Mouse (Mus musculus) spleen, postnatal 4 days (tissue): ENCODE results near the gene Dnm3.

ENCODE experiments used
- DNase-seq, 2 experiments: peaks; one replicate each; pipeline ENCODE4 v3.0.0; 2022; ENCODE audit warnings: low spot score in 2 of 2

Dnm3 gene

GRCm38 (mm10) chr1:162108726-162109436, 369.0 kb downstream of the Dnm3 start:
- DNase-seq = no peak

- no peak for DNase-seq
These were observed 369.6 kb downstream of the Dnm3 start for GRCm38 (mm10) chr1:162108181-162108671.

- no peak for DNase-seq
These were observed 370.7 kb downstream of the Dnm3 start for GRCm38 (mm10) chr1:162107011-162107606.

GRCm38 (mm10) chr1:162100961-162101830, 376.6 kb downstream of the Dnm3 start:
- DNase-seq = no peak

GRCm38 (mm10) chr1:162100033-162100820, 377.6 kb downstream of the Dnm3 start:
- no peak for DNase-seq

- no peak for DNase-seq
These were observed 378.6 kb downstream of the Dnm3 start for GRCm38 (mm10) chr1:162099203-162099602.

GRCm38 (mm10) chr1:162094523-162095272, 383.1 kb downstream of the Dnm3 start:
- no peak for DNase-seq

GRCm38 (mm10) chr1:162093806-162094522, 383.9 kb downstream of the Dnm3 start:
- no peak for DNase-seq

- no peak for DNase-seq
These were observed 384.8 kb downstream of the Dnm3 start for GRCm38 (mm10) chr1:162092899-162093659.

GRCm38 (mm10) chr1:162092401-162092800, 385.4 kb downstream of the Dnm3 start:
- no peak for DNase-seq

- DNase-seq = no peak
These were observed 393.9 kb downstream of the Dnm3 start for GRCm38 (mm10) chr1:162083886-162084478.

GRCm38 (mm10) chr1:162083354-162083753, 394.5 kb downstream of the Dnm3 start:
- no peak for DNase-seq

GRCm38 (mm10) chr1:162082711-162083110, 395.1 kb downstream of the Dnm3 start:
- no peak for DNase-seq

GRCm38 (mm10) chr1:162081693-162082372, 396.0 kb downstream of the Dnm3 start:
- DNase-seq = no peak

- no peak for DNase-seq
These were observed 397.8 kb downstream of the Dnm3 start for GRCm38 (mm10) chr1:162079989-162080388.

GRCm38 (mm10) chr1:162077454-162077853, 400.4 kb downstream of the Dnm3 start:
- DNase-seq = no peak

GRCm38 (mm10) chr1:162076581-162077001, 401.2 kb downstream of the Dnm3 start:
- DNase-seq = no peak

GRCm38 (mm10) chr1:162075831-162076230, 402.0 kb downstream of the Dnm3 start:
- DNase-seq = no peak
